Mouse (Mus musculus): ENCODE measurements around the gene Pacsin2.

DNA sequence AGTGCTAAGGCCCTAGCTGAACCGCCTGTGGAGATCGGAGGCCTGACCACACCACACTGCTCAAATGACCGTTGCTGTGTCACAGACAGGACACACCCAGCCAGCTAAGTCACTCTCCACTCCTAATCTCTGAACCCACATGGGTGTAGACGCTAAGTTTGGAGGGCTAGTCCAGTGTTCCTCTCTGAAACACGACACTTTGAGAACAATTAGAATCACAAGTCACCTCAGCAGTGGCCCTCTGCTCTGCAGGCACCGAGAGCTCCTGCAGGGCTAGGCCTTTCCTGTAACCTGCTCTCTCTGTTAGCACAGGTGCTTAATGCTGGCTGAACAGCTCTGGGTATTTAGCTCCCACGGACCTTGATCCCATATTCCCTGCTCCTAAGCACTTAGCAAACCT lies 120.2 kb downstream of the Pacsin2 start:
- TF ChIP-seq CTCF (IDR thresholded peaks at IDR 0.05; ENCODE audit: low read depth, low read length) (no peak), POLR2A (IDR thresholded peaks at IDR 0.05; ENCODE audit: extremely low read depth, insufficient read depth, low read length) (no peak)
